Mouse (Mus musculus): ENCODE results near the gene Fbxl18.

Gene Fbxl18

GRCm38 (mm10) chr5:142894918-142895613 is at the start of gene Fbxl18:
Gene Fbxl18 (minus strand): TSS chr5:142895421.
- peak; percentile 95 to 96 for DNase-seq

DNA sequence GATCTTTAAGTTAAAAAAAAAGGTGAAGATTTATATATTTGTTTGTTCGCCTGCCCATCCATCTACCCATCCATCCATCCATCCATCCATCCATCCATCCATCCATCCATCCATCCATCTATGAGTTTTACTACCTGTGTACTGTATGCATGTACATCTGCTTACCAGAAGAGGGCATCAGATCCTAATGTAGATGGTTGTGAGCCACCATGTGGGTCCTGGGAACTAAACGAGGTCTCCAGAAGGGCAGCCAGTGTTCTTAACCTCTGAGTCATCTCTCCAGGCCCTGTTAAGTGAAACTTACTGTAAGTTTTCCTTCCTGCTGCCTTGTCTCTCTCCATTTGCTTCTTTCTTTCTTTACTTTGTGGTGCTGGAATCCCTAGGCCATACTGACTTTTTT is 45.2 kb upstream of the Fbxl18 start:
- no peak for DNase-seq

DNA sequence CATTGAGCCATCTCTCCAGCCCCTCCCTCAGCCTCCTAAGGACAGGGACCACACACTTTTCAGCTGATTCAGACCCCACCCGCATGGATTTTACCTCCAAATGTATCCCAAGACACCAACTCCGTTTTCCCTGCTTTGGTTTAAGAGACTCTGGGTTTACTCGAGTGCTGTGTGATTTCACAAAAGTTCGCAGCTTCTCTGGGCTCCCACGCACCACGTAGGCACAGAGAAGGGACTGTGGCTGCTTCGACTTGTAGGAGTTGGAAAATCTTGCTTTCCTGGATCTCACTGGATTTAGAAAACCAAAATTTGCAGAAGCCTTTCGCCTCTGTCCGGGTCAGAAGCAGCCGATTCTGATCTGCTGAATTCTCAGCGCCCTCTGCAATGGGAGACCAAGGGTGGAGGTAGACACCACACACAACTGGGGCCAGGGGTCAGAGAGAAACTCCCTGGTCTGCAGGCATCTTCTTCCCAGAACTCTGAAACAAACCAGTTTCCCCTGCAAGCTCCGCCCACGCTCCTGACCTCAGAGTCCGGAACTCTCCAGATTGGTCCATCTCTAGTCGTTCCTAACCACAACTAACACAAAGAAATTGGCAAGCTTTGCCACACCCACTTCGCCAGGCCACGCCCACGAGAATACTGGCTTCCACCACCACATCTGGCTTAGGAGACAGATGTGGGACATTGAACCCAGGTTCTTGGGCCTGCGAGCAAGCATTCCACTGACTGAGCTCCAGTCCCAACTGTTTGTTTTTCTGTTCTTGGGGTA is 42.9 kb upstream of the Fbxl18 start:
- peak; percentile 72 to 80 for DNase-seq

DNA sequence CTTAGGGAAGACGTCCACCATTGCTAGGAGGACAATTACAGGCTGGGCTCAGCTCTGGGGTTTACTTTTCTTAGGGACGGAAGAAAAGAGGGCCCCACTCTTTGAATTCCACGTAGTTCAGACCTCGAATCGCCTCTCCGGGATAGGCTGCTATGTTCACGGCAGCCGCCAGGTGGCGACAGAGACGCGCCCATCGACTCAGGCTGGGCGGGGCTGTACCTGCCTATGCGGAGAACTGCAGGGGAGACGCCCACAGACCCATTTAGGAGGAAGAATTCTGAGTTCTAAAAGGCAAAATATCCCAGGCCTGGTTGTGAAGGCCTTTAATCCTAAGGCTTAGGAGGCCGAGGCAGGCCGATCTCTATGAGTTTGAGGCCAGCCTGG is 41.1 kb upstream of the Fbxl18 start:
- peak; percentile 88 to 89 for DNase-seq

- DNase-seq = peak; percentile 78 to 85
These were observed 40.6 kb upstream of the Fbxl18 start for GRCm38 (mm10) chr5:142935642-142936335.

DNA sequence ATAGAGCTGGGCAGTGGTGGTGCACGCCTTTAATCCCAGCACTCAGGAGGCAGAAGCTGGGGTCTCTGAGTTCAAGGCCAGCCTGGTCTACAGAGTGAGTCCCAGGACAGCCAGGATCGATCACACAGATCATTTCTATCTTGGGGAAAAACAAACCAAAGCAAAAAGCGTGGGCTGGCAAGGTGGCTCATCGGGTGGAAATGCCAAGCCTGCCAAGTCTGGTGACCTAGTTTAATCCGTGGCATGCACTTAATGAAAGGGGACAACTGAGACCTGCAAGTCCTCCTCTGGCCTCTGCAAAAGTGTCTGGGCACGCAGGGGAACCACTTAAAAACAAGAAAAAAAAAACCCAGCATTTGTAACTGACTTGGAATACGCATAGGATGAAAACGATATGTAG is 37.5 kb upstream of the Fbxl18 start:
- DNase-seq = no peak

DNA sequence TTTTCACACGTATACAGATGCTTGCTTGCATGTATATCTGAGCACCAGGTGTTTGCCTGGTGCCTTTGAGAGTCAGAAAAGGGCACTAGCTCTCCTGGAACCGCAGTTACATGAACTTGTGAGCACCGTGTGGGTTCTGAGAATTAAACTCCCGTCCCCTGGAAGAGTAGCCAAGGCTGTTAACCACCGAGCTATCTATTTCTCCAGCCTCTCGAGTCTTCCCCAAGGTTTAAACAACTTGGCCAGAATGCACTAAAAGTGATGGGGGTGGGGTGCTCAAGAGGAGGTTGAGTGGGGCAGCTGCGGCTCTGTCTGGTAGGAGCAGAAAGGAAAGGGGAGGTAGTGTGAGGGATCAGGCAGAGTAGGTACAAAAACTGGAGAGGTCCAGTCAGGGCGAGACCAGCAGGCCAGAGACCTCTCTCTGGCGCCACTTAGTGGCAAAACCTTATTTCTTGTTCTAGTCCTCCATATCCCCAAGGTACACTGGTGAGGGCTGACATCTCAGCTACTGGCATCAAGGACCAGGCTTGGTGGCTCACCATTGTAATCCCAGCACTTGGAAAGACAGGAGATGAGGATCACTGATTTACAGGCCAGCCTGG is 37.0 kb upstream of the Fbxl18 start:
- peak; percentile 66 to 81 for DNase-seq

DNA sequence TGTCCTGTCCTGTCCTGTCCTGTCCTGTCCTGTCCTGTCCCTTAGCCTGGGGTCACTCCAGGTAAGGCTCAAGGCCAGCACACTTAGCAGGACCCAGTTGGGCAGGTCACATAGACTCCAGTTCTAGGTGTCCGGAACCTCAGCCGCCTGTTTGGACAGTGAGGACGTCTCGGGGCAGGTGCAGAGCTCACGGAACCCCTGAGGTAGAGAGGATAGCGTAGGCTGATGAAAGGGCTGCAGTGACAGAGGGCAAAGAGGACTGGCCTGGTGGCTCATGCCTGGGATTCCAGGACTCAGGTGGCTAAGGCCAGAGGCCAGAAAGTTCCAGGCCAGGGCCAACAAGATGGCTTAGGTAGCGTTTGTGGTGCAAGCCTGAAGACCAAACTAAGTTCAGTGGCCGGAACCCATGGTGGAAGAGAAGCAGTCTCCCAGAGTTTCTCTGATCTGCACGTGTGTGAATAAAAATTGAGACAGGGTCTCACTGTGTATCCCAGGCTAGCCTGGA is 36.1 kb upstream of the Fbxl18 start:
- no peak for DNase-seq

GRCm38 (mm10) chr5:142929400-142929752 is 34.2 kb upstream of the Fbxl18 start:
- DNase-seq = no peak

DNA sequence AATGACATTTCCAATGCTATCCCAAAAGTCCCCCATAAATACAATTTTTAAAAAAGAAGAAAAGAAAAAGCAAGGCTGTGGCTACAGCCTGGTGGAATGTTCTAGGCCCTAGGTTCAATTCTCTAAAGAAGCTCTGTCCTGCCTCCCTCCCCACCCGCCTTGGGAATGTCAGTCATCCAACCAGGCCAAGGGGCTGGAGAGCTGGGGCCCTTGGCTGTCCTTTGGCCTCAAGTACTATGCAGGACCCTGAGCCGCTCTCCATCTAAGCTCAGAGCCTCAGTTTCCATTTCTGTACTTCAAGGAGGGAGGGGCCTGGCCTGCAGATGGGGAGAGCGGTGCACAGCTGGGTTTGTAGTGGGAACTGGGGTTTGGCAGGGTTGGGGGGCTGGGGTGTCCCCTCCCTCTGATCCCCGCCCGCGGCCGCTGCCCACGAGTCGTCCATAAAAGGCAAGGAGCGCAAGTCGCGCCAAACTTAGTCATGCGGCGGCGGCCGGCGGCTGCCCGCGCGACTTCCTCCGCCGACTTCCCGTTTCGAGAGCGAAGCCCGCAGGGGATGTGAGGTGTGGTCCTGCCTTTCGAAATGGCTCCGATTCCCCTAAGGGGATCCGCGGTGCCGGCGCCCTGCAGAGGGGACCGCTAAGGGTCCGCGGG is 33.7 kb upstream of the Fbxl18 start:
- DNase-seq = peak; percentile 80 to 89

GRCm38 (mm10) chr5:142927341-142927930 is 32.2 kb upstream of the Fbxl18 start:
- DNase-seq = no peak

GRCm38 (mm10) chr5:142926940-142927228 is 31.7 kb upstream of the Fbxl18 start:
- DNase-seq = no peak

GRCm38 (mm10) chr5:142926204-142926939 is 31.2 kb upstream of the Fbxl18 start:
- DNase-seq = peak; percentile 78 to 84

DNA sequence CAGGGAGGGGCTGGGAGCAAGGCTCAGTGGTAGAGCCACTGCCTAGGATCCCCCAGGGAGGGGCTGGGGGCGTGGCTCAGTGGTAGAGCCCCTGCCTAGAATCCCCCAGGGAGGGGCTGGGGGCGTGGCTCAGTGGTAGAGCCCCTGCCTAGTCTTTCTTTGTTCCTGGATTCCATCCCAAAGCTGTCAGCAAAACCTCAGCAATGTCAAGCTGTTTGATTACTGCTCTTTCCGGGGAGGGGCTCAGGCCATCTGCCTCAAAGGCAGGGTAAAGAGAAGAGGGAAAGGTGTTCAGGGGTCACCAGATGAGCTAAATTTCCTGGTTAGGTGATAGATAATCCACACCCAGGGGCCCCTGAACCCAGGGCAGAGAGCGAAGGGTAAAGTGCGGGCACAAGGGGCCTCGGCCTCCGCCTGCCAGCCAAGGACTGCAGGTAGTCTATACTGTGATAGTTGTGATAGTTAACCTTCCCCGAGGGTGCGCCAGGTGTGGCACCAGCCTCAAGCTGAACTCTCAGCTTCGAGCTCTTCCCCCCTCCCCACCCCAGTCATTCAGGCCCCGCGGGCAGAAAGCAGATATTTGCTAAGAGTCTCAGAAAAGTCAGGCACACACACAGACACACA is 29.2 kb upstream of the Fbxl18 start:
- no peak for DNase-seq

DNA sequence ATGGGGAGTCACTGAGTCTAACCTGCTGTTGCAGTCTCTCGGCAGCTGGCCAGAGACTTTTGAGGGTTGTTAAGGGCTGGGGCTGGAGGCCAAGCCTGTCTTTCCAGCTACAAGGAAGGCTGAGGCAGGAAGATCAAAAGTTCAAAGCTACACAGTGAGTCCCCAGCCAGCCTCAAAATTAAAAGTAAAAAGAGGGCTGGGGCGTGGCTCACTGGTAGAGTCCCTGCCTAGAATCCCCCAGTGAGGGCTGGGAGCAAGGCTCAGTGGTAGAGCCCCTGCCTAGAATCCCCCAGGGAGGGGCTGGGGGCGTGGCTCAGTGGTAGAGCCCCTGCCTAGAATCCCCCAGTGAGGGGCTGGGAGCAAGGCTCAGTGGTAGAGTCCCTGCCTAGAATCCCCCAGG is 28.6 kb upstream of the Fbxl18 start:
- DNase-seq = no peak

DNA sequence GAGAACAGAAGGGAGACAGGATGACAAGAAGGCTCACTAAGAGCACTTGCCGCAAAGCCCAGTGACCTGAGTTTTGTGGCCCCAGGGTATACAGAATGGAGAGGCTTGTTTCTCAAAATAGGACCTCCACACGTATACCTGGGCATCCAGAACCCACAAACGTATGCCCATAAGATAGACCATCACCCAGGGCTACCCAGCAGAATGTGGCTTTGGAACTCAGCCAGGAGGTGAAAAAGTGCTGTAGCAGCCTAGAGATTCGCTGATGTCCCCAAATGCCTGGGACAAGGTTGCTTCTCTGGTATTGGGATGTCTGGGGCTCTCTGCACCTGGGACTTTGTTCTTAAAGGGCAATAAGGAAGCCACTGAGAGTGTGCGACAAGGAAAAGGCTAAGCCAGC is 27.0 kb upstream of the Fbxl18 start:
- no peak for DNase-seq

GRCm38 (mm10) chr5:142921074-142921459 is 25.8 kb upstream of the Fbxl18 start:
- no peak for DNase-seq

DNA sequence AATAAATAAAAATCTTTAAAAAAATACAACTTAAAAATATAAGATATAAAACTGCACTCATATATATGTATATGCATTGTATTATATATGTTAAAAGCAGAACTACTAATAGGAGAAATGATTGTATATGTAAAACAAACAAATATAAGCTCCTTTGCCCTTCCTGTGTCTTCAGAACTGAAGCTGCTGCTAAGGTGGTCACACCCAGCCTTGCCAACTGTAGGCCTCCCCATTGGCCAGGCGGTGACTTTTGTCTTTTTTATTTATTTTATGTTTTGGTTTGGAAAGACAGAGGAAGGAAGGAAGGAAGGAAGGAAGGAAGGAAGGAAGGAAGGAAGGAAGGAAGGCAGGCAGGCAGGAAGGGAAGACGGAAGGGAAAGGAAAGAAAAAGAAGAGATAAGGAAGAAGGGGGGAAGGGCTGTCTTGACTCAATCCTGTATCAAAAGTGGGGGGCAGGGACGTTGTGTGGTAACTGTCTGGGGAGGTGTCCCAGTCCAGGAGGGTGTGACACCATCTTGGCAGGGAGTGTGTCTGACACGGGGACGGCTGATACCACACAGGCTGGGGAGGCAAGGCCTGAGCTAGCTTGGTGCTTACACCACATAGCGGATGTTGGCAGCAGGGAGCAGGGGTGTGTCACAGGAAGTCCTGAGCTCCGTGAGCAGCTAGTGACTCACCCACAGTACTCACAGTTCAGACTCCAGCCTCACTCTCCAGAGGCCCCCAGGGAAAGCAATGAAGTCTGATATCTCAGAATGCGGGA is 25.3 kb upstream of the Fbxl18 start:
- DNase-seq = peak; percentile 53 to 75

DNA sequence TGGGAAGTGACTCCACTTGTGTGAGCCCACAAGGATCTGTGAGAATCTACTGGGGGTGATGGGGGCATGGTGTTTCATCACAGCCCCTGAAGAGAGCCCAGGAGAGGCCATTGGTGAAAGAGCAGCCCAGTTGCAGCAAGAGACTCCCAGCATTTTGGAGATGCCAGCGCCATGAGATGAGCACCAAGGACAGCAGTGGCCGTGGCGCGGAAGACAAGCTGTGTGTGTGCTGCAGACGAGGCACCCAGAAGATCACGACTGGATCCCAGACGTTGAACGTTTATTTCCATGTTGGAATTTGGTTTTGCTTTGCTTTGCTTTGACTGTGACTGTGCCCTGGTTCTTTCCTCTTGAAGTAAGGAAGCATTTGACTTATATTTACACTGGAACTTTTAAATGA is 22.2 kb upstream of the Fbxl18 start:
- no peak for DNase-seq

DNA sequence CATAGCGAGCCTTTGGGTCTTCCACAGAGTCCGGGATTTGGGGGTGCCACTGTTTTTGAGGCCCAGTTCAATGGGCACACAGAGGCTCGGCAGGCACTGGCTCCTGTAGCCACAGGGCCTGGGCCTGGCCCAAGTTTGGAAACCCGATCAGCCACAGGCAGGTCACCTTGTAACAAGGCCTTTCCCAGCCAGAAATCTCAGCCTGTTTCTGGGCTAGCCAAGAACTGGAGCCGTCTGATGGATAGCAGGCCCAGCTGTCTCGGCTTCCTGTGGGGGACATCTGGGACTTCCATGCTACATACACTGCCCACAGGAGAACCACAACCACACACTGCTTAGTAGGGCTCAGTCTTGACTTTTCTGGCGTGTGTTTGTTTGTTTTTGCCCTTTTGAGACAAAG is 21.4 kb upstream of the Fbxl18 start:
- DNase-seq = no peak

- no peak for DNase-seq
These were observed 20.0 kb upstream of the Fbxl18 start for GRCm38 (mm10) chr5:142915231-142915630.
